Mouse (Mus musculus) heart, postnatal 0 days (tissue): Measurements from ENCODE around the gene Kif19a.

Experiments used
- CTCF ChIP-seq: IDR thresholded peaks from 2 replicates; pipeline ENCODE4 v1.5.1; 2016; ENCODE audit warnings: antibody characterized with exemption, control low read depth, low read depth
- EP300 ChIP-seq: IDR thresholded peaks from 2 replicates; pipeline ENCODE4 v1.6.1; 2016; ENCODE audit warnings: antibody characterized with exemption, low read depth

DNA sequence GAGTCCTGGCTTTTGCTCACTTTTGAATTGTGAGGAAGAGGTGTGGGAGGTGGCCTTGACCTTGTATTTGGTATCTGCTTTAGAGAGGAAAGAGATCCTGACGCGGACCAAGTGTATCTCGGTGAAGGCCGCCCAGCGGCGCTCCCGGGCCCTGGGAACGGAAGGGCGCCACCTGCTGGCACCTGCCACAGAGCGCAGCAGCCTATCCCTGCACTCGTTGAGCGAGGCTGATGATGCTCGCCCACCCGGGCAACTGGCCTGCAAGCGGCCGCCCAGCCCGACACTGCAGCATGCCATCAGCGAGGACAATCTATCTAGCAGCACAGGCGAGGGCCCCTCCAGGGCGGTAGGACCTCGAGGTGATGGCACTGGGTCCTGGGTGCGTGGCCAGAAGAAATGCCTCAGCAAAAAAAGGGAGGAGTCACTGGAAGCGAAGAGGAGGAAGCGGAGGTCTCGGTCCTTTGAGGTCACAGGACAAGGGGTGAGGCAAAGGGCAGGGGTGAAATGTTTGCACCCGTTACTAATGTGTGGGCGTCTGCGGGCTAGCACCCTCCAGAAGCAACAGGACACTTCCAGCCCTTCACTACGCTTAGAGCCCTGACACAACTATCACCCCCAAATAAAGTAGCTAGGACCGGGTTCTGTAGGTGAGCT is 24.0 kb downstream of the Kif19a start:
- TF ChIP-seq CTCF (peak; percentile 87), EP300 (no peak)
